Comparison of ENCODE assay signal across 8 mouse cellular contexts in the genomic region with DNA sequence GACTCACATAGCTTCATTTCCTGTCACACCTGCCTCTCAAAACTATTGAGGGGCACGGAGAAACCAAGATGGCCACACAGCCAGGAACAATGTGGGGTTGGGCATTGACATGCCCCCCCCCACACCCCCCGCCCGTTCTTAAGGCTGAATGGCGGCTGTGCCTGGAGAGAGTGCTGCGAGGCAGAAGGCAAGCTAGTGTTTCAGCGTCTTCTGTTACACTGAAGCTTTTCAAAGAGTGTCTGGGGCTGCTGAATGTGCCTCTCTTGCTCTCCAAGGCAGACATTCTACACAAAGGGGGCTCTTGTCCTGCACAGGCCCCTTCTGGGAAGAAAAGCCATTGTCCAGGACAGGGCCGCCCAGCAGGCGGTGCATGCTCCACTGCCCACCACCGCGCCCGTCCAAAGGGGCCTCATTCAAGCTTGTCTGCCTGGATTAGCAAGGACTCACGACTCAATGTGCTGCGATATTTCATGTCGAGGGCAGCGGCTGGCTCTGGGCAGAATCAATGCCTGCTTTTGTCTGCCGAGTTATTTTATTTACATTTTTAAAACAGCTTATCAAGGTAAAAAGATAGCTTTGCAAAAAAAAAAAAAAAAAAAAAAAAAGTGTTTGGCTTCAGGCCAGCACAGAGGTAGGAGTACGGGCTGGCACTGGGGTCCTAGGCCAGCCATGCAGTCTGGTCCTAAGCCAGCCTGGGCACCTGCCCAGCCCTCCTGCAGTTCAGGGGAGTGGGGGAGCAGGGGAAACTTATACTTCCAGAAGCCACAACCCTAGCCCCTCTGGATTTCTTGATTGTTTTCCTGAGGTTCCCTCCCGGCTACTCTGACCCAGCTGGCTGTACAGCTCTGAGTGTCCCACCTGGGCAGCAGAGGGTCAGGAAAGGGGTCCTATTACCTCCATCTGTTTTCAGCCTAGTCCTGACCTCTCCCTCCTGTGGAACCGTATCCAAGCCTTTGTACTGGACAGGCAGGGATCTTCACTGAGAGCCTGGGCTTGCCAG. TPM values are rescaled to one million over a fixed set of nuclear protein-coding genes. Genes with fewer than 3 reads are reported as not detected.
DNase-seq lines count a peak whose midpoint lies in the region; ATAC-seq and TF ChIP-seq lines count a peak whose summit lies in the region.
"Had no signal": no experiment of that assay in that cellular context is flagged by ENCODE, and none has a peak within 500 bp of the region (broad histone marks: within the 10 kb centered on the region; RNA-seq: fewer than 3 reads in every experiment).

No protein-coding gene starts in this region.

- WGBS in liver, embryonic 11.5 days = 72% methylated on average over 19 of the region's 19 CpGs
- WGBS in forebrain, embryonic 10.5 days = 7% methylated on average over 19 of the region's 19 CpGs
- 48% methylated on average over 19 of the region's 19 CpGs for WGBS in intestine, postnatal 0 days

- H3K27ac ChIP-seq in liver, embryonic 11.5 days (ENCODE audit: low read depth, low read length) = peak overlapping the region; percentile 32; the same call in 1 of the 2 replicates
- H3K27ac ChIP-seq in forebrain, embryonic 10.5 days = peak overlapping the region; percentile 95
- H3K27ac ChIP-seq in intestine, postnatal 0 days (ENCODE audit: low read depth, low read length) = no peak overlapping the region
- H3K27ac ChIP-seq: liver, embryonic 14.5 days had no signal

- H3K4me2 ChIP-seq in liver, embryonic 11.5 days = no peak overlapping the region
- H3K4me2 ChIP-seq in intestine, postnatal 0 days (replicated peaks; ENCODE audit: low read depth) = no peak overlapping the region

- no peak overlapping the region for H3K9ac ChIP-seq in liver, embryonic 11.5 days (ENCODE audit: low read depth, low read length)
- H3K9ac ChIP-seq in intestine, postnatal 0 days (ENCODE audit: low read depth, low read length) = no peak overlapping the region
- H3K9ac ChIP-seq: liver, embryonic 14.5 days had no signal

- no peak for ATAC-seq in liver, embryonic 11.5 days (replicated peaks; ENCODE audit: low FRiP score)
- no peak for ATAC-seq in intestine, postnatal 0 days

- no peak overlapping the region for H3K4me3 ChIP-seq in liver, embryonic 11.5 days (ENCODE audit: low read depth, low read length)
- H3K4me3 ChIP-seq in forebrain, embryonic 10.5 days = peak overlapping the region; percentile 33
- H3K4me3 ChIP-seq in intestine, postnatal 0 days (ENCODE audit: low read depth, low read length) = no peak overlapping the region

- H3K9me3 ChIP-seq in liver, embryonic 11.5 days (ENCODE audit: control insufficient read depth, low read length) = no peaks in the 10 kb centered on the region
- no peaks in the 10 kb centered on the region for H3K9me3 ChIP-seq in forebrain, embryonic 10.5 days
- no peaks in the 10 kb centered on the region for H3K9me3 ChIP-seq in intestine, postnatal 0 days (ENCODE audit: control insufficient read depth)

- peak; percentile 18 for TF ChIP-seq CTCF in intestine, postnatal 0 days (IDR thresholded peaks at IDR 0.05; ENCODE audit: low read depth)

- no peaks in the 10 kb centered on the region for H3K27me3 ChIP-seq in liver, embryonic 11.5 days (replicated peaks; ENCODE audit: control insufficient read depth, insufficient read depth, low read length)
- peaks cover 22% of the 10 kb centered on the region for H3K27me3 ChIP-seq in forebrain, embryonic 10.5 days (ENCODE audit: poor library complexity, severe bottlenecking)
- H3K27me3 ChIP-seq in intestine, postnatal 0 days (replicated peaks; ENCODE audit: control insufficient read depth, insufficient read depth, low read length) = no peaks in the 10 kb centered on the region

- H3K36me3 ChIP-seq in liver, embryonic 11.5 days (ENCODE audit: control insufficient read depth, insufficient read depth, low read length) = no peaks in the 10 kb centered on the region
- H3K36me3 ChIP-seq in forebrain, embryonic 10.5 days (replicated peaks) = no peaks in the 10 kb centered on the region
- H3K36me3 ChIP-seq in intestine, postnatal 0 days (ENCODE audit: control insufficient read depth, insufficient read depth) = no peaks in the 10 kb centered on the region

- no peak for DNase-seq in liver, embryonic 11.5 days (ENCODE audit: low spot score)
- no peak for DNase-seq in liver
- DNase-seq in forebrain, embryonic 10.5 days (ENCODE audit: extremely low spot score, low spot score) = peak; percentile 92
- DNase-seq in neural tube, embryonic 10.5 days (ENCODE audit: extremely low spot score, low spot score) = peak; percentile 82
- DNase-seq in urinary bladder, postnatal 14 days (ENCODE audit: low spot score) = no peak
- DNase-seq in adrenal gland, adult (ENCODE audit: inconsistent age in 2 of 2, low spot score in 1 of 2) = no peak

- H3K4me1 ChIP-seq in liver, embryonic 11.5 days (replicated peaks; ENCODE audit: control insufficient read depth, insufficient read depth, low read length) = peaks cover 24% of the 10 kb centered on the region
- peaks cover 69% of the 10 kb centered on the region for H3K4me1 ChIP-seq in forebrain, embryonic 10.5 days
- 0 out of 2 replicates have a peak, but pooled peaks cover 2% of the 10 kb centered on the region for H3K4me1 ChIP-seq in intestine, postnatal 0 days (replicated peaks; ENCODE audit: control insufficient read depth, insufficient read depth, low read length)

RNA-seq across cellular contexts. Expression of a gene that starts 31.4 kb away (rescaled TPM):
- 0.69 and 1.0 TPM in 2 replicates for polyA plus RNA-seq in liver, embryonic 11.5 days (2014; fragmentation: Nextera tagmentation; extraction: Ambion mirVana)
- polyA plus RNA-seq in forebrain, embryonic 10.5 days (2016; fragmentation: Nextera tagmentation; extraction: Ambion mirVana) = 0.26 and 0.29 TPM in 2 replicates
- 3.3 and 5.8 TPM in 2 replicates for polyA plus RNA-seq in intestine, postnatal 0 days (2015; fragmentation: Nextera tagmentation; extraction: Ambion mirVana)

RNA-seq across cellular contexts. Expression of a gene that starts 46.2 kb away (rescaled TPM):
- polyA plus RNA-seq in liver, embryonic 11.5 days (2014; fragmentation: Nextera tagmentation; extraction: Ambion mirVana) = 0.90 and 1.7 TPM in 2 replicates
- polyA plus RNA-seq in forebrain, embryonic 10.5 days (2016; fragmentation: Nextera tagmentation; extraction: Ambion mirVana) = not detected in 2 replicates
- polyA plus RNA-seq in intestine, postnatal 0 days (2015; fragmentation: Nextera tagmentation; extraction: Ambion mirVana) = 24.6 and 25.9 TPM in 2 replicates

RNA-seq across cellular contexts. Expression of a gene that starts 54.2 kb away (rescaled TPM):
- polyA plus RNA-seq in liver, embryonic 11.5 days (2014; fragmentation: Nextera tagmentation; extraction: Ambion mirVana) = 6.5 and 7.6 TPM in 2 replicates
- 37.4 and 40.7 TPM in 2 replicates for polyA plus RNA-seq in forebrain, embryonic 10.5 days (2016; fragmentation: Nextera tagmentation; extraction: Ambion mirVana)
- 15.9 and 16.5 TPM in 2 replicates for polyA plus RNA-seq in intestine, postnatal 0 days (2015; fragmentation: Nextera tagmentation; extraction: Ambion mirVana)

Comparison
In these comparisons a context has a peak if more than half of its experiments do, and no peak if none do; other contexts are left out.
1. DNase-seq: peak in forebrain, embryonic 10.5 days (single experiment) and neural tube, embryonic 10.5 days (single experiment); none in liver, embryonic 11.5 days (single experiment), liver (single experiment), urinary bladder, postnatal 14 days (single experiment) and adrenal gland, adult (0 of 2).